Mouse (Mus musculus): ENCODE measurements around the gene S100a3. TPM values are rescaled to one million over a fixed set of nuclear protein-coding genes. Genes with fewer than 3 reads are reported as not detected.

S100a3 gene
- polyA plus RNA-seq (2012; rRNA removed), result 1.9 and 2.0 TPM in 2 replicates

- no peaks in the 10 kb centered on the region for H3K4me1 ChIP-seq (ENCODE audit: control insufficient read depth, insufficient read depth, low read length)
- H3K27ac ChIP-seq (ENCODE audit: insufficient read depth, low read length), result no peak within 1 kb of the TSS
- no peak for TF ChIP-seq CTCF (IDR thresholded peaks at IDR 0.05; ENCODE audit: extremely low read depth, insufficient read depth, low read length)
- TF ChIP-seq POLR2A (IDR thresholded peaks at IDR 0.05; ENCODE audit: extremely low read depth, insufficient read depth, low read length), result no peak
Measured at GRCm38 (mm10) chr3:90560008-90560628, at the start of gene S100a3. S100a3 (plus strand) TSS chr3:90560578.

DNA sequence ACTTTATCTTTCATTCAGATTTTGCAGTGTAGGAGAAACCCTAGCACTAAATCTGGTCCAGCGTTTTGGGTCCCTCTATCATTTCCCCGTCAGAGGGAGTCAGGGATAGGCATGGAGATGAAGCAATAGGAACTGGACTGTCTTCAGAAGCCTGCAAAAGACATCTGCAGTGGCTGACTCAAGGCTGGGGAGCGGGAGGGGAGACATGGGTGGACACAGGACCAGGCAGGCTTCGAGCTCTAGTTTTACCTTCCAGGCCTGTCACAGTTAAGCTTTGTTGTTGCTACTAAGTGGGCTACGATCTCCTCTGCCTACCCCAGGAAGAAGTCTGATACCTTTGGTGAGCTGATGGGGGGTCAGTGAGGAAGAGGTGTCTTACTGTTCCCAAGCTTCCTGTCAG is 48.1 kb upstream of the S100a3 start:
- Histone ChIP-seq H3K4me3 (ENCODE audit: insufficient read depth, low read length) (no peak overlapping the region; the same call in 1 of the 2 replicates), H3K27ac (ENCODE audit: insufficient read depth, low read length) (no peak overlapping the region), H3K4me1 (ENCODE audit: control insufficient read depth, insufficient read depth, low read length) (peaks cover 3% of the 10 kb centered on the region; the same call in 1 of the 2 replicates)
- TF ChIP-seq POLR2A (IDR thresholded peaks at IDR 0.05; ENCODE audit: extremely low read depth, insufficient read depth, low read length) (no peak), CTCF (IDR thresholded peaks at IDR 0.05; ENCODE audit: extremely low read depth, insufficient read depth, low read length) (no peak)

More at GRCm38 (mm10) chr3:90560008-90560628, at the start of gene S100a3:
- H3K4me3 ChIP-seq (ENCODE audit: insufficient read depth, low read length), result no peak within 1 kb of the TSS

GRCm38 (mm10) chr3:90512948-90513642 is 47.3 kb upstream of the S100a3 start:
- TF ChIP-seq POLR2A (IDR thresholded peaks at IDR 0.05; ENCODE audit: extremely low read depth, insufficient read depth, low read length), result no peak
- no peak for TF ChIP-seq CTCF (IDR thresholded peaks at IDR 0.05; ENCODE audit: extremely low read depth, insufficient read depth, low read length)
- Histone ChIP-seq H3K27ac (ENCODE audit: insufficient read depth, low read length) (peak overlapping the region; percentile 54; the same call in 1 of the 2 replicates), H3K4me1 (ENCODE audit: control insufficient read depth, insufficient read depth, low read length) (no peaks in the 10 kb centered on the region; the same call in 1 of the 2 replicates), H3K4me3 (ENCODE audit: insufficient read depth, low read length) (peak overlapping the region; percentile 28; the same call in 1 of the 2 replicates)

DNA sequence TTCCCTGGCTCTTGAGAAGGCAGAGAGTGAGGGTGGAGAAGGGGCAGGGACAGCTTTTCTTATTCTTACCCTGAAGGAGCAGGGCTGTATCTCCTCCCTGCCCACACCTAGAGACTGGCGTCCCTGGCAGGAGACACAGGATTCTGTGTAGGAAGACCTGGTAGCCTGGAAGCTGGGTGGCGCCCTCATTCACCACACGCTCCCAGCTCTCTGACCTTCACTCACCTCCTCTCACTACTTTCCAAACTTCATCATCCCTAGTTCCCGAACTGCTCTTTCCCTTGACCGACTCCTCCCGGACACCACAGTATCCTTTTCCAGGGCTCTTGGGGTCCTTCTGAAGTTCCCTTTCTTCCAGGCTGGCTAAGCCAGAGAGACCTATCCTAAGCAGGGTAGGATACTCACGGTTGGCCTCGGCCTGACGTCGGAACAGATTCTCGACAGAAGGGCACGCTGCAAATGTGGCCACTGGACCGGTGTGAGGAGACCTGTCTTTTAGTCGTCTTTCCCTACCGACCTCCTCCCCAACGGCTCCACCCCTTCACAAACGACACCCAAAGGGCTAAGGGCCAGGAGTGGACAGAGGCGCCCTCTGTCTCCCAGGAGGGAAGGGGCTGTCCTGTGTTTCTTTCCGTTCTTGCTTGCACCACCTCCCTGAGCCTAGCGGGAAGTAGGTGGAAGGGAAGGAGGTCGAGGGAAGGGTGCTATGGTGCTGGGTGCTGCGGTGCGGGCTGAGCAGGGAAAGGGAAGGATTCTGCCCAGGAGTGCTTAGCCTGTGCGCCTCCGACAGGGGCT is 46.4 kb upstream of the S100a3 start, which contains the start of the genes S100a1 and S100a13:
Gene S100a1 (minus strand): TSS at position 597 of the 795 bp plus-strand sequence.
Gene S100a13 (plus strand): TSS at position 640 of the 795 bp plus-strand sequence.
- Histone ChIP-seq H3K4me1 (ENCODE audit: control insufficient read depth, insufficient read depth, low read length) (no peaks in the 10 kb centered on the region), H3K27ac (ENCODE audit: insufficient read depth, low read length) (peak within 1 kb of the TSS; percentile 54), H3K4me3 (ENCODE audit: insufficient read depth, low read length) (peak within 1 kb of the TSS; percentile 28)
- TF ChIP-seq CTCF (IDR thresholded peaks at IDR 0.05; ENCODE audit: extremely low read depth, insufficient read depth, low read length) (no peak), POLR2A (IDR thresholded peaks at IDR 0.05; ENCODE audit: extremely low read depth, insufficient read depth, low read length) (peak; percentile 73)

DNA sequence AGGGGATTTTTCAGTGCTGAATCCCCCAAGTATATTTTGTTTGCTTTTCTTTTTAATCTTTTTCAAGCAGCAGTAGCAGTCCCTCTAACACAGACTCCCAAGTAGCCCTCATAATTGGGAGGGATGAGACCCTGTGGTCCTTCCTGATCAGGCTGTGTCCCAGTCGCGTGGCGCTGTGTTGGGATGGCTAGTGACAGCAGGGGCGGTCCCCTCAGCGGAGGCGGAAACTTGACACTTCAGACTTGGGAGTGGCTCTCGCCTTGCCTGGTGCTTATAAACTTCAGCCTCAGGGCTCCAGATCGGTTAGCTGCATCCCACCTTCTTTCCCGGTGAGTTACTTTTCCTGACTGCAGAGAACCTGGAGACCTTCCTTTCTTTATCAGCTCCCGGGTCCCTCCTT is 45.7 kb upstream of the S100a3 start:
- TF ChIP-seq CTCF (IDR thresholded peaks at IDR 0.05; ENCODE audit: extremely low read depth, insufficient read depth, low read length) (no peak), POLR2A (IDR thresholded peaks at IDR 0.05; ENCODE audit: extremely low read depth, insufficient read depth, low read length) (peak; percentile 49; the same call in 1 of the 2 replicates)
- Histone ChIP-seq H3K27ac (ENCODE audit: insufficient read depth, low read length) (peak overlapping the region; percentile 44), H3K4me1 (ENCODE audit: control insufficient read depth, insufficient read depth, low read length) (no peaks in the 10 kb centered on the region)

DNA sequence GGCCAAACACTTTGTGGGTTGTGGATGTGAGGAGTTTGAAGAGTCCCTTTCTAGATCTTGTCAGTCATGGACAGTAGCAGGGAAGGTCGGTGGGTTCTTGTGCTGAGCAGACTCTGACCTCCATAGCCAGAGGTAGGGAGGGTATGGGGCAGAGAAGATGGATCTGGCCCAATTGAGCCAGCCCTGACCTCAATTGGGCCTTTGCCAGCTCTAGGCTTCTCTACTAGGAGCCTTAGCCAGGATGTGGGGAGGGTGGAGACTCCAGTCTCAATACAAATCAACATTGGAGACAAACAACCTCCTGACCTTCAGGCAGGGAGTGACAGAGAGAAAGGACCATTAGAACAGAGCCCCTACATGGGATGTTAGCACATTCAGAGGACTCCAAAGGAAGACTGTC is 45.1 kb upstream of the S100a3 start:
- no peaks in the 10 kb centered on the region for H3K4me1 ChIP-seq (ENCODE audit: control insufficient read depth, insufficient read depth, low read length)
- no peak for TF ChIP-seq POLR2A (IDR thresholded peaks at IDR 0.05; ENCODE audit: extremely low read depth, insufficient read depth, low read length)
- no peak for TF ChIP-seq CTCF (IDR thresholded peaks at IDR 0.05; ENCODE audit: extremely low read depth, insufficient read depth, low read length)
- peak overlapping the region; percentile 28 for H3K4me3 ChIP-seq (ENCODE audit: insufficient read depth, low read length)
- H3K27ac ChIP-seq (ENCODE audit: insufficient read depth, low read length), result peak overlapping the region; percentile 44

More for the DNA sequence above, 45.7 kb upstream of the S100a3 start:
- H3K4me3 ChIP-seq (ENCODE audit: insufficient read depth, low read length), result peak overlapping the region; percentile 28

DNA sequence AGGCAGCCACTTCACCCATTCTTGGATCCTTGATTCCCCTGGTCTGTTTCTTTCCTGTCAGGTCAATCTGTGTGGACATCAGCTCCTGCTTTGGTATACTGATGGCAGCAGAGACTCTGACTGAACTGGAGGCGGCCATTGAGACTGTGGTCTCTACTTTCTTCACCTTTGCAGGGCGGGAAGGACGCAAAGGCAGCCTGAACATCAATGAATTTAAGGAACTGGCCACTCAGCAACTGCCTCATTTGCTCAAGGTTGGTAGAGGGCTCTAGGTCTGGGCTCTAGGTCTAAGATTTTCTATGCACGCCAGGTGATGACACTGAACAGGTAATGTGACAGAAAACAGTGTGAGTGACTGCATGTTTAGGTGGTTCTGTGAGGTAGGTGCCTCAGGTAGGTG is 44.6 kb upstream of the S100a3 start:
- TF ChIP-seq POLR2A (IDR thresholded peaks at IDR 0.05; ENCODE audit: extremely low read depth, insufficient read depth, low read length) (no peak), CTCF (IDR thresholded peaks at IDR 0.05; ENCODE audit: extremely low read depth, insufficient read depth, low read length) (no peak)
- no peak overlapping the region for H3K4me3 ChIP-seq (ENCODE audit: insufficient read depth, low read length)
- no peak overlapping the region for H3K27ac ChIP-seq (ENCODE audit: insufficient read depth, low read length)

DNA sequence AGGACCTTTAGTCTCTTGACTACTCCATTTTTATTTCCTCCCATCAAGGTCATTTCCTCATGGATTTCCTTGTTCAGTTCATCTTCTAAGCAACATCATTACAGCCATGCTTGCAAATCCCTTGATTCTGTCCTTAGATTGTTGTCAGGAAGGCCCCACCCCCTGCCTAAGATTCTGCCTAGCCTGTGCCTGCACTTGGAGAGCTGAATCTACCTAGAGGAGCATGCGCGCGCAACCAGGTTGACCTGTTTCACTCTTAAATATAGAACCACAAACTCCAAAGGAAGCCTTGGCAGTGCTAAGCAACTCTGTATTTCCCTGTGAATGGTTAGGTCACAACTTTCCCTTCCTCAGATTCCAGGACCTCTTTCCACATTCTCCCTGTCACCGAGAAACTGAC is 42.7 kb upstream of the S100a3 start:
- TF ChIP-seq POLR2A (IDR thresholded peaks at IDR 0.05; ENCODE audit: extremely low read depth, insufficient read depth, low read length) (no peak), CTCF (IDR thresholded peaks at IDR 0.05; ENCODE audit: extremely low read depth, insufficient read depth, low read length) (no peak)
- Histone ChIP-seq H3K4me1 (ENCODE audit: control insufficient read depth, insufficient read depth, low read length) (no peaks in the 10 kb centered on the region), H3K27ac (ENCODE audit: insufficient read depth, low read length) (no peak overlapping the region), H3K4me3 (ENCODE audit: insufficient read depth, low read length) (no peak overlapping the region)

More for the DNA sequence above, 44.6 kb upstream of the S100a3 start:
- H3K4me1 ChIP-seq (ENCODE audit: control insufficient read depth, insufficient read depth, low read length), result no peaks in the 10 kb centered on the region

DNA sequence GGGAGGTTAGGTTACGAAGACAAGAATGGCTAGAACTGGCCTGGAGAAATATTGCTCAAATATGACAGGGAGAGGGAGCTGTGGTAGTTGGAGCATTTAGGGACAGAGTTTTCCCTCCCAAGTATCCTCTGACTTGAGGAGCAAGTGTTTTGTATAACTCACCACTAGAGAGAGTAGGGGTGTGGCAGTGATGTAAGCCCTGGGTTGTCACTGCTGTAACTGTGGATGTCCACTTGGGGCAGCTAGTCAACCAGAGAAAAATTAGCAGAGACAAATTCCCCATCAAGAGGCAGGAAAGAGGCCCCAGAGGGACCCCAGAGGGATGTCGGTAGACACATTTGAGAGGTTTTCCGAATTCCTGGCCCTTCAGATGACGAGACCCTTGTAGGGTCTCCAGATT is 35.0 kb upstream of the S100a3 start:
- TF ChIP-seq POLR2A (IDR thresholded peaks at IDR 0.05; ENCODE audit: extremely low read depth, insufficient read depth, low read length) (no peak), CTCF (IDR thresholded peaks at IDR 0.05; ENCODE audit: extremely low read depth, insufficient read depth, low read length) (peak; percentile 76)
- H3K27ac ChIP-seq (ENCODE audit: insufficient read depth, low read length), result no peak overlapping the region
- H3K4me3 ChIP-seq (ENCODE audit: insufficient read depth, low read length), result no peak overlapping the region
- H3K4me1 ChIP-seq (ENCODE audit: control insufficient read depth, insufficient read depth, low read length), result no peaks in the 10 kb centered on the region

Data from cortical plate, adult 2 months (tissue).